ENCODE assay signal across 28 mouse cellular contexts in genomic region chr11:100277726-100278480, GRCm38 (mm10). TPM values are rescaled to one million over a fixed set of nuclear protein-coding genes. Genes with fewer than 3 reads are reported as not detected.
DNase-seq lines count a peak whose midpoint lies in the region; TF ChIP-seq lines count a peak whose summit lies in the region.
"Had no signal": no experiment of that assay in that cellular context is flagged by ENCODE, and none has a peak within 500 bp of the region (broad histone marks: within the 10 kb centered on the region; RNA-seq: fewer than 3 reads in every experiment).

No protein-coding gene starts in this region.

- H3K36me3 ChIP-seq in C2C12 (ENCODE audit: control insufficient read depth, insufficient read depth) (no peaks in the 10 kb centered on the region), ES-E14 (ENCODE audit: control insufficient read depth, insufficient read depth, low read length, poor library complexity, severe bottlenecking) (no peaks in the 10 kb centered on the region)
- H3K36me3 ChIP-seq: forebrain, embryonic 15.5 days; heart, embryonic 10.5 days; hindbrain, embryonic 13.5 days had no signal

- H3K79me3 ChIP-seq in C2C12 (ENCODE audit: low read depth) = no peaks in the 10 kb centered on the region

- peak; percentile 66 for DNase-seq in adrenal gland, adult 2 months
- no peak for DNase-seq in adrenal gland, adult 8-10 months
- DNase-seq in ES-E14 (ENCODE audit: low read depth, low spot score) = no peak
- peak; percentile 81 for DNase-seq in gonadal fat pad, adult 2 months (ENCODE audit: low read depth)
- no peak for DNase-seq in heart, adult 11 months
- DNase-seq in left cerebral cortex, adult 8-10 months (ENCODE audit: low spot score in 2 of 2) = no peak
- DNase-seq in frontal cortex, postnatal 25 days (ENCODE audit: low spot score in 2 of 2) = no peak
- DNase-seq: B cell, adult 2 months; cerebellum, adult 11 months; cerebellum, adult 9-11 months; cerebellum, postnatal 36 days; gastrocnemius, postnatal 10 days; heart, postnatal 10 days; heart, postnatal 4 days; kidney, adult 11 months; kidney, adult 9 months had no signal

- no peak for TF ChIP-seq CTCF in C2C12 (IDR thresholded peaks at IDR 0.05; ENCODE audit: control insufficient read depth, insufficient read depth, insufficient read length)

- H3K9ac ChIP-seq in ES-E14 (ENCODE audit: insufficient read depth, low read depth, low read length, poor library complexity, severe bottlenecking) = peak overlapping the region; percentile 36; the same call in 1 of the 2 replicates
- H3K9ac ChIP-seq: forebrain, embryonic 15.5 days; hindbrain, embryonic 13.5 days had no signal

- H3K9me3 ChIP-seq in ES-E14 (ENCODE audit: control insufficient read depth, insufficient read depth, low read depth, low read length) = no peaks in the 10 kb centered on the region
- H3K9me3 ChIP-seq: forebrain, embryonic 15.5 days; heart, embryonic 10.5 days; hindbrain, embryonic 13.5 days had no signal

- H3ac ChIP-seq in C2C12 (ENCODE audit: control insufficient read depth, insufficient read length, low read depth) = no peak overlapping the region

- no peak overlapping the region for H3K4me3 ChIP-seq in C2C12 (ENCODE audit: insufficient read depth, poor library complexity, severe bottlenecking)
- peak overlapping the region; percentile 7 to 9; a peak in 1 of 4 replicates for H3K4me3 ChIP-seq in ES-E14 (ENCODE audit: insufficient read depth in 1 of 2, low read depth in 1 of 2, low read length in 2 of 2, poor library complexity in 1 of 2, severe bottlenecking in 1 of 2)
- H3K4me3 ChIP-seq: erythroblast, embryonic 14.5 days; forebrain, embryonic 15.5 days; heart, embryonic 10.5 days; hindbrain, embryonic 13.5 days had no signal

- peaks cover 5 to 43% of the 10 kb centered on the region in 2 experiments; a peak in 3 of 4 replicates for H3K4me1 ChIP-seq in ES-E14 (ENCODE audit: control insufficient read depth in 2 of 2, insufficient read depth in 2 of 2, low read length in 2 of 2, poor library complexity in 1 of 2)
- H3K4me1 ChIP-seq: hindbrain, embryonic 13.5 days had no signal

- H3K79me2 ChIP-seq in C2C12 (ENCODE audit: control insufficient read depth, insufficient read depth) = no peaks in the 10 kb centered on the region

- in situ Hi-C loops in ES-E14 (cut with MboI; ENCODE audit: low sequenced_read_pairs in 2 of 2, unreplicated experiment in 2 of 2) = loop anchor here in 1 of 2 experiments (25.0 kb wide), 1 partner anchor 891 kb away; the partner anchor contains the start of gene Krt10

- peak overlapping the region; percentile 74 for H3K27ac ChIP-seq in ES-E14 (ENCODE audit: insufficient read depth, low read depth, low read length, poor library complexity, severe bottlenecking)
- H3K27ac ChIP-seq: forebrain, embryonic 15.5 days; heart, embryonic 10.5 days; hindbrain, embryonic 13.5 days; hindbrain, postnatal 0 days had no signal

- no peaks in the 10 kb centered on the region for H3K27me3 ChIP-seq in C2C12 (ENCODE audit: control insufficient read depth, insufficient read depth, insufficient read length)
- H3K27me3 ChIP-seq: forebrain, embryonic 15.5 days; hindbrain, embryonic 13.5 days had no signal

TF ChIP-seq in C2C12, 6 proteins besides CTCF, POLR2A, EP300 and RAD21:
- no peak for TF ChIP-seq USF1 (IDR thresholded peaks at IDR 0.05; ENCODE audit: low read depth)
- no peak for TF ChIP-seq MYOD1 (IDR thresholded peaks at IDR 0.05; ENCODE audit: control insufficient read depth, insufficient read length, low read depth)
- no peak for TF ChIP-seq MYOG (IDR thresholded peaks at IDR 0.05; ENCODE audit: control insufficient read depth, extremely low read depth, insufficient read length)
- TF ChIP-seq MAX (IDR thresholded peaks at IDR 0.05) = no peak
- TF ChIP-seq CEBPB (IDR thresholded peaks at IDR 0.05; ENCODE audit: low read depth) = peak; percentile 6

TF ChIP-seq in ES-E14, 5 proteins besides CTCF, POLR2A, EP300 and RAD21:
- TF ChIP-seq MAFK (IDR thresholded peaks at IDR 0.05; ENCODE audit: insufficient read depth, low read depth, low read length) (0 out of 2 replicates have a peak, but pooled peaks have one; percentile 3), HCFC1 (IDR thresholded peaks at IDR 0.05; ENCODE audit: borderline replicate concordance, insufficient read depth, low read length) (no peak)

RNA-seq across cellular contexts. Expression of gene Krt42, which starts 8.2 kb away (rescaled TPM):
- total RNA-seq in adrenal gland, adult 2 months (2021) = not detected
- 0.12 TPM in 1 of 2 replicates, not detected in the other for polyA plus RNA-seq in adrenal gland, adult 2 months (2012; rRNA removed)
- not detected for total RNA-seq in adrenal gland, adult 8-10 months (2022)
- not detected for polyA plus RNA-seq in C2C12 (2012; fragmentation: generic; extraction: Trizol)
- total RNA-seq in ES-E14 (2012; rRNA removed) = 21.7 and 42.5 TPM in 2 replicates
- polyA plus RNA-seq in gonadal fat pad, adult 2 months (2012; rRNA removed) = not detected in 2 replicates
- not detected for total RNA-seq in left cerebral cortex, adult 8-10 months (2022)
- total RNA-seq: adrenal gland, postnatal 36 days; gastrocnemius, postnatal 10 days; granulocyte monocyte progenitor cell, adult 5-6 weeks; heart, postnatal 10 days; heart, postnatal 4 days; hindbrain, postnatal 0 days; MEL had no signal
- polyA plus RNA-seq: forebrain, embryonic 11.5 days; forebrain, embryonic 15.5 days; heart, embryonic 10.5 days; heart, embryonic 14.5 days; hindbrain, embryonic 13.5 days; hindbrain, postnatal 0 days; intestine, embryonic 14.5 days had no signal

RNA-seq across cellular contexts. Expression of gene Krt17, which starts 17.1 kb away (rescaled TPM):
- not detected for total RNA-seq in adrenal gland, adult 2 months (2021)
- not detected in 2 replicates for polyA plus RNA-seq in adrenal gland, adult 2 months (2012; rRNA removed)
- not detected for total RNA-seq in adrenal gland, adult 8-10 months (2022)
- 0.04 TPM for polyA plus RNA-seq in C2C12 (2012; fragmentation: generic; extraction: Trizol)
- total RNA-seq in ES-E14 (2012; rRNA removed) = 3.2 and 8.5 TPM in 2 replicates
- polyA plus RNA-seq in gonadal fat pad, adult 2 months (2012; rRNA removed) = 2.4 and 2.9 TPM in 2 replicates
- total RNA-seq in left cerebral cortex, adult 8-10 months (2022) = under 1 TPM in 1 of 4 experiments, not detected in 3; 0.50 TPM
- total RNA-seq: adrenal gland, postnatal 36 days; granulocyte monocyte progenitor cell, adult 5-6 weeks; heart, postnatal 10 days; MEL had no signal
- polyA plus RNA-seq: forebrain, embryonic 11.5 days; forebrain, embryonic 15.5 days had no signal

RNA-seq across cellular contexts. Expression of gene Krt16, which starts 29.2 kb away (rescaled TPM):
- not detected for total RNA-seq in adrenal gland, adult 2 months (2021)
- polyA plus RNA-seq in adrenal gland, adult 2 months (2012; rRNA removed) = not detected in 2 replicates
- not detected for total RNA-seq in adrenal gland, adult 8-10 months (2022)
- 0.21 TPM for polyA plus RNA-seq in C2C12 (2012; fragmentation: generic; extraction: Trizol)
- total RNA-seq in ES-E14 (2012; rRNA removed) = 0.31 and 0.69 TPM in 2 replicates
- not detected in 2 replicates for polyA plus RNA-seq in gonadal fat pad, adult 2 months (2012; rRNA removed)
- not detected for total RNA-seq in left cerebral cortex, adult 8-10 months (2022)
- total RNA-seq: adrenal gland, postnatal 36 days; gastrocnemius, postnatal 10 days; granulocyte monocyte progenitor cell, adult 5-6 weeks; heart, postnatal 10 days; heart, postnatal 4 days; hindbrain, postnatal 0 days; MEL had no signal
- polyA plus RNA-seq: erythroblast, embryonic 14.5 days; forebrain, embryonic 11.5 days; forebrain, embryonic 15.5 days; heart, embryonic 10.5 days; heart, embryonic 14.5 days; hindbrain, embryonic 13.5 days; hindbrain, postnatal 0 days; intestine, embryonic 14.5 days had no signal

RNA-seq across cellular contexts. Expression of gene Eif1, which starts 41.8 kb away (rescaled TPM):
- total RNA-seq in adrenal gland, adult 2 months (2021) = 1,000 to 10,000 TPM; 1,002 to 1,252 TPM
- 121 and 147 TPM in 2 replicates for polyA plus RNA-seq in adrenal gland, adult 2 months (2012; rRNA removed)
- total RNA-seq in adrenal gland, adult 8-10 months (2022) = 1,000 to 10,000 TPM in 3 of 4 experiments, 100 to 1,000 TPM in 1; 987 to 1,365 (median 1,077) TPM
- 1,136 TPM for polyA plus RNA-seq in C2C12 (2012; fragmentation: generic; extraction: Trizol)
- total RNA-seq in ES-E14 (2012; rRNA removed) = 322 and 326 TPM in 2 replicates
- polyA plus RNA-seq in gonadal fat pad, adult 2 months (2012; rRNA removed) = 113 and 130 TPM in 2 replicates
- 100 to 1,000 TPM; 753 to 824 (median 763) TPM for total RNA-seq in left cerebral cortex, adult 8-10 months (2022)

RNA-seq across cellular contexts. Expression of gene Gast, which starts 56.3 kb away (rescaled TPM):
- not detected for total RNA-seq in adrenal gland, adult 2 months (2021)
- polyA plus RNA-seq in adrenal gland, adult 2 months (2012; rRNA removed) = not detected in 2 replicates
- not detected for total RNA-seq in adrenal gland, adult 8-10 months (2022)
- polyA plus RNA-seq in C2C12 (2012; fragmentation: generic; extraction: Trizol) = not detected
- total RNA-seq in ES-E14 (2012; rRNA removed) = 1.6 and 2.9 TPM in 2 replicates
- polyA plus RNA-seq in gonadal fat pad, adult 2 months (2012; rRNA removed) = not detected in 2 replicates
- not detected for total RNA-seq in left cerebral cortex, adult 8-10 months (2022)
- total RNA-seq: adrenal gland, postnatal 36 days; gastrocnemius, postnatal 10 days; granulocyte monocyte progenitor cell, adult 5-6 weeks; heart, postnatal 10 days; heart, postnatal 4 days; hindbrain, postnatal 0 days; MEL had no signal
- polyA plus RNA-seq: heart, embryonic 10.5 days; heart, embryonic 14.5 days had no signal

Comparison
In these comparisons a context has a peak if more than half of its experiments do, and no peak if none do; other contexts are left out.
1. DNase-seq: peak in adrenal gland, adult 2 months (single experiment) and gonadal fat pad, adult 2 months (single experiment); none in adrenal gland, adult 8-10 months (single experiment), ES-E14 (single experiment), heart, adult 11 months (single experiment), left cerebral cortex, adult 8-10 months (0 of 2) and frontal cortex, postnatal 25 days (0 of 2).
2. RNA of gene Krt42, which starts 8.2 kb away (total RNA-seq): 21.7 to 42.5 TPM in ES-E14; not detected in adrenal gland, adult 2 months, not detected in adrenal gland, adult 8-10 months and not detected in left cerebral cortex, adult 8-10 months; every median in the first group is over 10 times any median in the second.